Mouse (Mus musculus): ENCODE data around the gene Gbp8.
"Not testable (repeated sequence)": the region's sequence is repeated elsewhere in the genome, so short reads cannot be mapped to it uniquely, and the experiment has no call there.

The Gbp8 gene

DNA sequence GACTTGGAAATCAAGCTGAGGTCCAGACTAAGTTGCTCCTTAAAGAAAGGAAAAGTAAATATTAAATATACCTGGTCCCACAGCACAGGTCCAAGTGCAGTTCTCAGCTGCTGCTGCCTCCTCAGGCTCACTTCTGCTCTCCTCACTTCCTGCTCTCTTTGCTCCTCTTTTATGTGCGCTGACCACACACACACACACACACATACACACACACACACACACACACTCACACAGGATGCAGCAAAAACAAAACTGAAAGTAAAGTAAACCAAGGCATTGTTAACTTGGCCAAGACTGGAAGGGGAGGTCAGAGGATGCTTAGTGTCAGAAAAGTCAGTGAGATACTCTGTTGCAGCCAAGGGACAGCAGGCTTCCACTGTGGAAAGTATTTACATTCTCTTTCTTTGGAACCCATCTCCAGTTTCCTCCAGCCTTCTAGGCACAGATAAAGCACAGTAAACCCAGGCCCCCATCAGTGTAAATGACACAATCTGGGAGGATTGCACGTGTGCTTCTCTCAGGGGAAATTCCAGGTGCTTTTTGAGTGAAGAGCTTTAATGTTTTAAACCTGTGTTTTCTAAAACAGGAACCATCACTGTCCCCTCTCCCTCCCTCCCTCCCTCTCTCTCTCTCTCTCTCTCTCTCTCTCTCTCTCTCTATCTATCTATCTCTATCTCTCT, at the start of gene Gbp8, which contains the start of the genes Gbp9 and Gbp4:
Gene Gbp8 (minus strand): TSS at position 132 of the 680 bp plus-strand sequence.
Gene Gbp9 (minus strand): TSS at position 131 of the 680 bp plus-strand sequence.
Gene Gbp4 (minus strand): TSS at position 178 of the 680 bp plus-strand sequence.
- DNase-seq (ENCODE audit: extremely low read depth, low read depth): not testable (repeated sequence)

DNA sequence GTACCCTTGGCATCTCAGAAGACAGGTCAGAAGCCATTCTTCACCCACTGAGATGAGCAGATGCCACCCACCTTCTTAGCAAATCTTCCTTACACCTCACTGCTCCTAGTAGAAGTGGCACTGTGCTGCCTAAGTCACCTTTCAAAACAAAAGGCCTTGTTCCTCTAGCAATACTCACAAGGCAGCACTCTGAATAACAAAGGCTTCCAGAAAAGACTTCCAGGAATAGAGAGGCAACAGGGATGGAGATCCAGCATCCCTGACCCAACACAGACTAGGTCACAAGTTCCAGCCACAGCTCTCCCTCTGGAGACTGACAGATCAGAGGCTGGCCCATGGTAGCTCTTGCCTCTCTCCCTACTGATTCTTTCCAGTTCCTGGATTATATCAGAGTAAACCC, 42.1 kb upstream of the Gbp8 start:
- DNase-seq (ENCODE audit: extremely low read depth, low read depth): no peak

DNA sequence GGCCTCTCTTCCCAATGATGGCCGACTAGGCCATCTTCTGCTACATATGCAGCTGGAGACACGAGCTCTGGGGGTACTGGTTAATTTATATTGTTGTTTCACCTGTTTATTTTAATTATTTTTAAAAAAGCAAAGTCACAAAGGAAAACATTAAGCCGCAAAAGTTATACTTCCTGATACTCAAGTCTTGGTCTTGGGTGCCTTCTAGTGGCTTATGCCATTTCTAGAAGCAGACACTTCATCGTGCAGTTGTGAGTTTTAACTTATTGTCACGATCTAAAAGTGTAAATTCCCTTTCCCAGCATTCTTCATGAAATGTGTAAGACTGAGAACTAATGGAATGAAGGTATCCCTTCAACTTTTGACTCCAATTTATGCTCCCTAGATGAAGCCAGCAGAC, 17.2 kb upstream of the Gbp8 start:
- DNase-seq (ENCODE audit: extremely low read depth, low read depth): no peak

DNA sequence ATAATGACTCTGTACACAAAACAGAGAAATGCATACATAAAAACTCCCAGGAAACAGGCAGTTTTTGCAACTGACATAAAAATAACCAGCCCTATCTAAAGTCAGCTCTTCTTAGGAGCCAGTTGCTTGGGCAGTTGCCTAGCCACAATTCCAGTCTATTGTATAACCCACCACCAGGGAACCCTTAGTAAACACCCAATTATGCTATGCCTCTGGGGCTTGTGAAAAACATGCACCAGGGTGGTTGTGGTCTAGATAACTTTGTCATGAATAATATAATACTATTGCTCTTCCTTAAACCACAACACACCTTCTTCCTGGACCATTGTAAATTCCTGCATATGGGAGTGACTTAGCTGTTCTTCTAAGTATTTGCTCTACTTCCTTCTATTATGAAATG, 14.7 kb upstream of the Gbp8 start:
- no peak for DNase-seq (ENCODE audit: extremely low read depth, low read depth)

DNA sequence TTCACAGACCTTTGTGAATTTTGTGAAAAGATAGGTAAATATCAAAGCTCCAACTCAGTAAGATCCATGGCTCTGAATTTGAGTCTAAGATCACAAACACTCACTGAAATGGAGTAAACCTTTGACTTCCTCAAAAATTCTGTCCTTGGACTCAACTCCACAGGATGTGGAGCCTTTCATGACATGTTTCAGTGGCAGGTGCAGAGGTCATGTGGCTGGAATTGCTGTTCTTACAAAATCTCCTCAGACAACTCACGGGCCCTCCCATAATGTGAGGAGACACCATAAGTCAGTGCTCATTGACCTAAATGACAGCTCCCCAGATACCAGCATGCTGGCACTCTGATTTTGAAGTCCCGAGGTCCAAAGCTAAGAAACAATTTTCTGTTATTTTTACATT, 8.7 kb upstream of the Gbp8 start:
- not testable (repeated sequence) for DNase-seq (ENCODE audit: extremely low read depth, low read depth)

DNA sequence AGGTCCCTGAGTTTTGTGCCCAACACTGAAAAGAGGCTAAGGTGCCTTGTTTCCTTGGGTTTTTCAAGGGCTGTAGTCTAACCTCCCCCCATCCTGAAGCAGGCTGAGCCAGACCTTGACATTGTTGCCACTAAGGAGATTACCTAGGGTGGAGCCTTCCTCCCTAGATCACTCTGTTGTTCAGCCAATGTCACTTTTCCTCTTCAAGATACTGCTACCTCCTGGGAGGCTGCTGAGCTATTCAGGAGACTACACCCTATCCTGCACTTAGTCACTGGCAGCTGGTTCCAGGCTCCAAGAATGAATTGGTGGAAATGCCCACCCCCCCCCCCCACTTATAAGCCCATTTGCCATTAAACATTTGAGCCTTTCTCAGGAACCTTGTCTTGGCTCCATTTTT, 7.1 kb upstream of the Gbp8 start:
- no peak for DNase-seq (ENCODE audit: extremely low read depth, low read depth)

DNA sequence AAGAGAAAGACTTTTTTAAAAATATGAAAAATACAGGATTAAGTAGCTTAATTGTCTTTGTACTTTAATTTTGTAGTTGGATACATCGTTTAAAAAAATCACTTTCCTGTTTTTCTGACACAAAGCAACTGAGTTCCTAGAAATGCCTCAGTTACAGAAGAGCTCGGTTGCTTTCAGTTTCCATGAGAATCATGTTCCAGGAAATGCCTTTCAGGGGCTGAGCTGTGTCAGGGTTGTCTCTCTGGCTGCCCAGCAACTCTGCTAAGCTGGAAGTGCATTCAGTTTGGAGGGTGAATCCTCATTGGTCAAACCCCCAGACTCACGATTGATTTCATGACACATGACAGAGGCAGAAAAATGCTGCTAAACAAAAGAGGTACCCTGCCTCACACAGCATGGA, 6.4 kb upstream of the Gbp8 start:
- not testable (repeated sequence) for DNase-seq (ENCODE audit: extremely low read depth, low read depth)

DNA sequence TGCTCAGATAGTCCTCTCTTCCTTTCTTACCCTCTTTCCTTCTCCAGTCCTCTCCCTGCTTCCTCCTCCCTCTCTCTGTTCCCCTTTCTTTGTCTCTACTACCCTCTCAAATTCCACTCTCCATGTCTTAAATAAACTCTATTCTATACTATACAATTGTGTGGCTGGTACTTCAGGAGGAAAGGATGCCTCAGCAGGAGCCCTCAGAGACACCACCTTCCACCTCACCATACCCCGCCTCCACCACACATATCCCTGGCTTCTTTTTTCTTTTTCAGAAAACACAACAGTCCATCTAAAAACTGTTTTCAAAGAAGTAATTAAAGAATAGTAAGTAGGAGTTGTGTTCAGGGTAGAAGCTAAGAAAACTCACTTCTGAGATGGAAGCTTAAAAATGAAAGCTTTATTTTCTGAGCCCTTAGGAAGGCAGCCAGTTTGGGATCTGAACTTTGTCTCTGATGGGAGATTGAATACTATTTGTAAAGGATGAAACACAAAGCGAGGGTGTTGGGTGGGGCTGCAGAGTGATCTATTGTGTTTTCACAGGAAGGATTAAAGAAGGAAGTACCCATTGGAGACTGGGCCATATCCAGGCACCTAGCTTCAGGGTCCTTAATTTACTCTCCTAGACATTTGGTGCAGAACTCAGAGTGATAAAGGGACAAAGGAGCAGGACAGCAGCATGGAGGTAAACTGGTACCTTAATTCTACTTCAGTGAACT, 910 bp upstream of the Gbp8 start:
- DNase-seq (ENCODE audit: extremely low read depth, low read depth): not testable (repeated sequence)

DNA sequence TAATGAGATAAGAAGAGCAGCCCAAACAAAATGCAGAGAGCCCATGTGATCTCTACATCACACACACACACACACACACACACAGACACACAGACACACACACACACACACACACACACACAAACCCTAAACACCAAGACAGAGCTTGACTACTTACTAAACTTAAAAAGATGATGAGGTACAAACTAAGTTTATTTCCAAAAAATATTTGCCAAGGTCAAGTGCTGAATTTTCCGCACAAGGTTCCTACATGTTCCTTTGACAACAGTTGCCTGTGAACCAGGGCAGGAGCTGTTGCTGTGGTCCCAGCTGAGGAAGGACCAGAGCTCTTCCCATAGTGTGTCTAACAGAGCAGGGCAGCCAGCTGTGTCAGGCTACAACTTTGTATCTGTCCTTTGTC, 434 bp downstream of the Gbp8 start:
- no peak for DNase-seq (ENCODE audit: extremely low read depth, low read depth)

DNA sequence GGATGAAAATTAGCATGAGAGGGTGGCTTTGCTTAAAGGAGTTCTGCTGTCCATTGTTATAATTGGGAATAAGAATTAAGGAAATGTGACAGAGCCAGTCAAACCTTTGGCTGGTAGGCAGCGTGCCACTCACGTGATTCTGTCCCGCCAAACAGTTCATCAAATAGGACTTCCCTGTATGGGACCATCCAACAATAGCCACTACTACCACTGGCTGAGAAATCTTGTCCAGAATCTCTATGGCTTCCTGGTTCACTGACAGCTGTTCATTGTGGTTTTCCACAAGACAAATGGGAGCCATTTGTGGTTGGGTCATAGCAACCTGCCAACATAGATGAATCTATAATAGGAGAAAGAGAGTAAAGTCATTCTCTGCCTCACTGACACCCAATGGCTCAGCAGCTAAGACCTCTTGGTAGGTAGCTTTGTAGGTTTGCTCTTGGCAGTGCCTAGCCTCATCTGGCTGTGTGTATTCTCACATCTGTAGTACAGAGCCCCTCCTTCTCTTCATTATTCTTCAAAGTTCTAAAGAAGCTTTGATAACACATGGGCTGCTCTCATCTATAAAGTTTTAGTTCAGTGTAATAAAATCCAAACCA, 2.5 kb downstream of the Gbp8 start:
- DNase-seq (ENCODE audit: extremely low read depth, low read depth): not testable (repeated sequence)

DNA sequence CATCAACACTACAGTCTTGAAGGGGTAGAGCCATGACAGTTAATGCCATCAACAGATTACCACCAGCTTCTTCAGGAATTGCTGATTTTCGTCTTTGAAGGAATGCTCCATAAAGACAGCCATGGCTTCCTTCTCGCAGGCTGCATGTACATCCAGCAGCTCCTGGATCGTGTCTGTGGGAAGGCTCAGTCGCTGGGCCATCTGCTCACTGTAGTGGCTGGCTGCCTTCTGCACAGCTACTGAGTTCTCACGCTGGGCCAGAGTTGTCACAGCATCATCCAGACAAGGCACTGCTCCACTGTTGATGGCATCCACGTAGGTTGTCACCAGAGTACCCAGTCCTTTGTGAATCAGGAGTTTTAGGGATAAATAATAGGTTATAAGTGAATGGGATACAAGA, 17.6 kb downstream of the Gbp8 start:
- not testable (repeated sequence) for DNase-seq (ENCODE audit: extremely low read depth, low read depth)

DNA sequence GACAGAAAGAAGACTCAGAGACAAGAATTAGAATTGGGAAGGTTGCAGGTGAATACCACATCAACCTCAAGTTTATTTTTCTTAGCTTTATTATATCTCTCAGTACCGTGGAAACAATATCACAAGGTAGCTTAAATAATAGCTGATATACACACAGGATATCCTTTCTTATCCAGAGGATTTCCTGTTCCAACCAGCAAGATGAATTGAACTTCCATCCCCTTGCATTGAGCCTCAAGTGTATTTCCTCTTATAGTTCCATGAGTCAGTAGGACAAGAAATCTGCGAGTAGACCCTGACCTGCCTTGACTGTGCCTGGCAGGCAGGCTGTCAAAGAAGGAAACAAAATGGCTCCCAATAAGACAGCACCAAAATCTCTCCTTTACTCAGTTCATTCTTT, 23.6 kb downstream of the Gbp8 start:
- DNase-seq (ENCODE audit: extremely low read depth, low read depth): no peak

DNA sequence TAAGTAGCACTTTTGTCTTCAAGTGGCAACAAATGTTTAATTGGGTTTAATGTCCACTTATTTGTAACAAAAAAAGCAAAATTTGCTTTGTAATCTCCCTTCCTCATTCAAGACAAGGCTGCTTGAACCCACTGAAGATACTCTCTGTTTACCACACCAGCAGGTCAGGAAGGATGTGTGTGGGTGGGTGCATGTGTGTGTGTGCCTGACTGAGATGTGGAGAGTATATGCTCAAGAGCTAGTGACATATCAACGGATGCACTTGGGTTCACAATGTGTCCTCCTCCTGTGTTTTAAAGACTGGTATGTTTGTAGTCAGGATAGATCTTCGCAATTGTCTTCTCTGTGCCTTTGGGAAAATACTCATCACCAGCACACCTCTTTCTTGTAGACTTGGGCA, 24.6 kb downstream of the Gbp8 start:
- DNase-seq (ENCODE audit: extremely low read depth, low read depth): no peak

DNA sequence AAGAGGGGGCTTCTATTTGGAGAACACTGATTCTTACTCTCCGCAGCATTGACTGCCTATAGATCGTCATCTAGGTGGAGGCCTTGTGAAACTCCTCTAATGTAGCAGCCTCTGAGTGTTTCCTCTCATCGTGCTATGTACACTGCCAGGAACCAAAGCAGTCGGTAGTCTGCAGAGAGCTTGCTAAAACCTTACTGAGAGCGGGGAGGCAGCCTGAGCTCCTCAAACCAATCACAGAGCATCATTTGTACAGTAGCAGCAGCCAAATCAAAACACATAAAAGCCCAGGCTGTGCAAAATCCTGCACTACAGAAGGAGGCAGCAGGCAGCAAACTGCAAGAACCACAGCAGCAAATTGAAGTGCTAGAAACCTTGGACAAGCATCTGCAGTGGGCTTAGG, 25.7 kb downstream of the Gbp8 start:
- DNase-seq (ENCODE audit: extremely low read depth, low read depth): no peak

DNA sequence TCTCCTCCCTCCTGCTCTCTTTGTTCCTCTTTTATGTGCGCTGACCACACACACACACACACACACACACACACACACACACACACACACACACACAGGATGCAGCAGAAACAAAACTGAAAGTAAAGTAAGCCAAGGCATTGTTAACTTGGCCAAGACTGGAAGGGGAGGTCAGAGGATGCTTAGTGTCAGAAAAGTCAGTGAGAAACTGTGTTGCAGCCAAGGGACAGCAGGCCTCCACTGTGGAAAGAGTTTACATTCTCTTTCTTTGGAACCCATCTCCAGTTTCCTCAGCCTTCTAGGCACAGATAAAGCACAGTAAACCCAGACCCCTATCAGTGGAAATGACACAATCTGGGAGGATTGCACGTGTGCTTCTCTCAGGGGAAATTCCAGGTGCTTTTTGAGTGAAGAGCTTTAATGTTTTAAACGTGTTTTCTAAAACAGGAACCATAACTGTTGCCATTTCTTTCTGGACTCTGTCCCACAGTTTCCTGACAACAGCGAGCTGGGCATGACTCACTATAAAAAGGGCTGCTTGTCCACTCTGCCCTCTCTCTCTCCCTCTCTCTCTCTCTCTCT, 29.0 kb downstream of the Gbp8 start:
- DNase-seq (ENCODE audit: extremely low read depth, low read depth): not testable (repeated sequence)

DNA sequence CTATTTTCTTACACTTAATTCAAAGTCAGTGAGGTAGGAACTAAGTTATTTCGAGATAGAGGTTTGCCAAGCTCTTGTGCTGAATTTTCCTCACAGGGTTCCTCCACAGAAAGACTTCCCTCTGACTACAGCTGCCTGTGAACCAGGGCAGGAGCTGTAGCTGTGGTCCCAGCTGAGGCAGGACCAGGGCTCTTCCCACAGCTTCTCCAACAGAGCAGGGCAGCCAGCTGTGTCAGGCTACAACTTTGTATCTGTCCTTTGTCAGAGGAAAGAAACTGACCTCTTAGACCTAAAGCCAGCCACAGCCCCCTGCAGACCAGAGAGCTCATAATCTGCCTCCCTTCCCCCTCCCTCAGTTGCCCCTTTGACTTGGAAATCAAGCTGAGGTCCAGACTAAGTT, 29.6 kb downstream of the Gbp8 start:
- DNase-seq (ENCODE audit: extremely low read depth, low read depth): not testable (repeated sequence)

DNA sequence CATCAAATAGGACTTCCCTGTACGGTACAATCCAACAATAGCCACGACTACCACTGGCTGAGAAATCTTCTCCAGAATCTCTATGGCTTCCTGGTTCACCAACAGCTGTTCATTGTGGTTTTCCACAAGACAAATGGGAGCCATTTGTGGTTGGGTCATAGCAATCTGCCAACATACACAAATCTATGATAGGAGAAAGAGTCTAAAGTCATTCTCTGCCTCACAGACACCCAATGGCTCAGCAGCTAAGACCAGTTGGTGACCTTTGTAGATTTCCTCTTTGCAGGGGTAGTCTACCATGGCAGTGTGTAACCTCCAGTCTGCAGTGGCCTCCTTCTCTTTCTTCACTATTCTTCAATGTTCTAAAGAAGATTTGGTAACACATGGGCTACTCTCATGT, 33.7 kb downstream of the Gbp8 start:
- DNase-seq (ENCODE audit: extremely low read depth, low read depth): not testable (repeated sequence)

DNA sequence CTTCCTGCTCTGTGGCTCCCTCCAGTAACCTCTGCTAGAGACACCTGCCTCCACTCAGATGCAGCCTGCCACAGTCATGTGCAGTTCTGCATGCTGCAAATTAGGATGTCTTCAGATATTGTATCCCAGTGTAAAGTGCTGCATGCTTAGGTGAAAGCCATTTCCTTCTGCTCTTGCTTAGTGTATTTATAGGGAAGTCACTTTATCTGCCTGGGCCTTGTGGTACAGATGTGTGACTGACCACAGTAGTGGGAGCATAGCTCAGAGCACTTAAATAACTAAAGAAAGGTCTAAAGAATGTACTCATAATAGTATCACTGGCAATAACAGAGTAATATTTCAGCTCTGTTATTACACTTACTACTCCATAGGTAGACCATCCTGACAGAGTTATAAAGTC, 57.4 kb downstream of the Gbp8 start:
- DNase-seq (ENCODE audit: extremely low read depth, low read depth): peak; percentile 6

DNA sequence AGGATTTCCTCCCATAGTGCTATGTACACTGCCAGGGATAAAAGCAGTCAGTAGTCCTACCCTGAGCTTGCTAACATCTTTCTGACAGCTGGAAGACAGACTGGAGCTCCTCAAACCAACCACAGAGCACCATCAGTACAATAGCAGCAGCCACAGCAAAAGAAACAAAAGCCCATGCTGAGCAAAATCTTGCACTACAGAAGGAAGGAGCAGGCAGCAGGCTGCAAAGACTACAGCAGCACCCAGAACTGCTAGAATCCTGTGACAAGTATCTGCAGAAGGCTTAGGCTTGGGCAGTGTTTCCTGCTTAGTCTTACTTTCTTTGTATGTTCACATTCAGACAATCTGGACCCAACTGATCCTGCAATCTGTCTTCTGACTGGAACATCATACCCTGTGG, 71.0 kb downstream of the Gbp8 start:
- not testable (repeated sequence) for DNase-seq (ENCODE audit: extremely low read depth, low read depth)

DNA sequence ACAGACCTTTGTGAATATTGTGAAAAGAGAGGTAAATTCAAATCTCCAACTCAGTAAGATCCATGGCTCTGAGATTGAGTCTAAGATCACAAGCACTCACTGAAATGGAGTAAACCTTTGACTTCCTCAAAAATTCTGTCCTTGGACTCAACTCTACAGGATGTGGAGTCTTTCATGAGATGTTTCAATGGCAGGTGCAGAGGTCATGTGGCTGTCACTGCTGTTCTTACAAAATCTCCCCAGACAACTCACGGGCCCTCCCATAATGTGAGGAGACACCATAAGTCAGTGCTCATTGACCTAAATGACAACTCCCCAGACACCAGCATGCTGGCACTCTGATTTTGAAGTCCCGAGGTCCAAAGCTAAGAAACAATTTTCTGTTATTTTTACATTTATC, 74.9 kb downstream of the Gbp8 start:
- DNase-seq (ENCODE audit: extremely low read depth, low read depth): not testable (repeated sequence)

DNA sequence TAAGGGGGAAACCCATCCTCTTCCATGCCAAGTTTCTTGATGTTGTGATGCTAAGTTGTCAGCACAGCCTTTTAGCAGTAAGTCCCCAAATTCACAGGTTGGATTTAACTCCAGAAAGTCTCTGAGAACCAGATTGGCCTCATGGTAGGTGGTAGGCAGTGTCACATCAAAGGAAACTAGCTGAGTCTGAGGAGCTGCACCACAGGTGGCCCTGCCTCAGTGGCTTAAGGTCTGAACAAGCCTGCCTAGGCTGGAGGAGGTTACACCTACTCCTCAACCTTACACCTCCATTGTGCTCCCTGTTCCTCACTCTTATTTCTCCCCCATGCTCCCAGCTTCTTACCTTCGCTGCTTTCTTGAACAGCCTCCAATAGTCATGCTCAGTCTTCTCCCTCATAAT, 76.0 kb downstream of the Gbp8 start:
- no peak for DNase-seq (ENCODE audit: extremely low read depth, low read depth)

DNA sequence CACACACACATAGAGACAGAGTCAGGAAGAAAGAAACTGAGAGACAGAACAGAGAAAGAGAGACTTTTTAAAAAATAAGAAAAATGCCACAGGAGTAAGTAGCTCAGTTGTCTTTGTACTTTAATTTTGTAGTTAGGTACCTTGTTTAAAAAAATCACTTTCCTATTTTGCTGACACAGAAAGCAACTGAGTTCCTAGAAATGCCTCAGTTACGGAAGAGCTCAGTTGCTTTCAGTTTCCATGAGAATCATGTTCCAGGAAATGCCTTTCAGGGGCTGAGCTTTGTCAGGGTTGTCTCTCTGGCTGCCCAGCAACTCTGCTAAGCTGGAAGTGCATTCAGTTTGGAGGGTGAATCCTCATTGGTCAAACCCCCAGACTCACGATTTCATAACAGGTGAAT, 76.9 kb downstream of the Gbp8 start:
- not testable (repeated sequence) for DNase-seq (ENCODE audit: extremely low read depth, low read depth)

Data from MEL-GATA-1-ER (cell line).